Mouse (Mus musculus) liver, embryonic 14.5 days (tissue): ENCODE data around the gene Gtf2a2. TPM values are rescaled to one million over a fixed set of nuclear protein-coding genes. Genes with fewer than 3 reads are reported as not detected.

ENCODE experiments used
- ATAC-seq: fragments of 200-750 bp; cut with Nextera tagmentation; 2 replicates; pipeline ENCODE4 v1.8.0; 2017; ENCODE audit warnings: moderate number of reproducible peaks, mild to moderate bottlenecking, moderate library complexity; ENCODE audit not compliant: insufficient read depth
- DNase-seq, 3 experiments: peaks; one replicate each; pipeline ENCODE4 v3.0.0-alpha.2; 2012 to 2013; ENCODE audit warnings: low read depth in 3 of 3, low spot score in 3 of 3
- H3K27ac ChIP-seq: fragments of 300-500 bp; sonication (generic); 2 replicates; pipeline ENCODE4 v1.5.1; 2014; ENCODE audit warnings: moderate library complexity, mild to moderate bottlenecking, control low read depth, inconsistent platforms
- H3K27me3 ChIP-seq: fragments of 300-500 bp; sonication (generic); 2 replicates; pipeline ENCODE4 v1.6.1; 2014; ENCODE audit warnings: mild to moderate bottlenecking, low read length, moderate library complexity; ENCODE audit not compliant: control insufficient read depth, insufficient read depth
- H3K36me3 ChIP-seq: fragments of 300-500 bp; sonication (generic); replicated peaks from 2 replicates; pipeline ENCODE4 v1.6.1; 2014; ENCODE audit warnings: low read depth; ENCODE audit not compliant: control insufficient read depth, insufficient read depth
- H3K4me1 ChIP-seq, 2 experiments: fragments of 200-500 bp in 1 of 2; fragments of 300-500 bp in 1 of 2; sonication (generic) in 1 of 2; replicated peaks; 2 replicates each; pipeline ENCODE4 v1.6.1; 2012 to 2014; ENCODE audit warnings: antibody characterized with exemption in 1 of 2, inconsistent platforms in 1 of 2, low read length in 1 of 2; ENCODE audit not compliant: control insufficient read depth in 2 of 2, insufficient read depth in 2 of 2
- H3K4me2 ChIP-seq: fragments of 300-500 bp; sonication (generic); 2 replicates; pipeline ENCODE4 v1.6.1; 2014; ENCODE audit warnings: low read depth, mild to moderate bottlenecking, control low read depth, moderate library complexity
- H3K4me3 ChIP-seq, 2 experiments: fragments of 200-500 bp in 1 of 2; fragments of 300-500 bp in 1 of 2; sonication (generic) in 1 of 2; 2 replicates each; pipeline ENCODE4 v1.5.1; 2012 to 2014; ENCODE audit warnings: low read depth in 2 of 2, low read length in 2 of 2, mild to moderate bottlenecking in 2 of 2, control low read depth in 1 of 2, inconsistent platforms in 1 of 2, moderate library complexity in 1 of 2; ENCODE audit not compliant: insufficient read depth in 1 of 2
- H3K9ac ChIP-seq: fragments of 300-500 bp; sonication (generic); replicated peaks from 2 replicates; pipeline ENCODE4 v1.6.1; 2014; ENCODE audit warnings: mild to moderate bottlenecking, control low read depth, moderate library complexity
- H3K9me3 ChIP-seq: fragments of 300-500 bp; sonication (generic); 2 replicates; pipeline ENCODE4 v1.6.1; 2016; ENCODE audit warnings: low read length, mixed read lengths; ENCODE audit not compliant: control insufficient read depth
- CTCF ChIP-seq: IDR thresholded peaks from 2 replicates; pipeline ENCODE4 v1.5.1; 2016; ENCODE audit warnings: antibody characterized with exemption, low read depth, control low read depth
- EP300 ChIP-seq: IDR thresholded peaks from 2 replicates; pipeline ENCODE4 v1.6.1; 2016; ENCODE audit warnings: antibody characterized with exemption, low read depth
- WGBS: fragments of 180-500 bp; shearing (Covaris S2); extraction: QIAGEN DNeasy Blood & Tissue Kit; methylation state at CpG from one replicate; pipeline ENCODE4 v1.1.7; 2014; ENCODE audit not compliant: insufficient replicate concordance; 5-methylcytosine and 5-hydroxymethylcytosine counted together
- polyA plus RNA-seq, 2 experiments: library from polyadenylated mRNA; depleted of rRNA in 1 of 2; stranded (reverse) in 1 of 2; unstranded in 1 of 2; fragments of >200 nt; fragmentation: Nextera tagmentation in 1 of 2; extraction: Ambion mirVana in 1 of 2; gene quantifications; 2 replicates each; pipeline versions ENCODE4 v1.2.1 to v1.2.3; 2012 to 2014

Gtf2a2 gene
- polyA plus RNA-seq, 2 experiments, result 55.2 to 150 TPM

GRCm38 (mm10) chr9:69987579-69987978 is 24.8 kb upstream of the Gtf2a2 start:
- WGBS, result 2% methylated on average over 3 of the region's 3 CpGs

GRCm38 (mm10) chr9:69988706-69989302 is 23.5 kb upstream of the Gtf2a2 start:
- peak overlapping the region; percentile 98 for H3K9ac ChIP-seq
- H3K27me3 ChIP-seq, result no peaks in the 10 kb centered on the region
- peak; percentile 12; the same call in 1 of the 2 replicates for ATAC-seq
- 21% methylated on average over 16 of the region's 16 CpGs for WGBS
- H3K4me3 ChIP-seq, result peak overlapping the region; percentile 75 to 99
- H3K4me2 ChIP-seq, result peak overlapping the region; percentile 75
- H3K36me3 ChIP-seq, result no peaks in the 10 kb centered on the region
- no peak for DNase-seq
- TF ChIP-seq EP300, result no peak
- H3K9me3 ChIP-seq, result no peaks in the 10 kb centered on the region
- H3K27ac ChIP-seq, result peak overlapping the region; percentile 83; the same call in 1 of the 2 replicates
- peaks cover 22 to 32% of the 10 kb centered on the region in 2 experiments for H3K4me1 ChIP-seq

More at GRCm38 (mm10) chr9:69987579-69987978, 24.8 kb upstream of the Gtf2a2 start:
- peaks cover 16 to 26% of the 10 kb centered on the region in 2 experiments for H3K4me1 ChIP-seq
- no peak overlapping the region for H3K4me3 ChIP-seq
- TF ChIP-seq CTCF, result peak; percentile 56; the same call in 1 of the 2 replicates
- TF ChIP-seq EP300, result no peak
- no peak overlapping the region for H3K4me2 ChIP-seq
- no peak overlapping the region for H3K27ac ChIP-seq
- no peaks in the 10 kb centered on the region for H3K36me3 ChIP-seq
- H3K27me3 ChIP-seq, result no peaks in the 10 kb centered on the region
- no peaks in the 10 kb centered on the region for H3K9me3 ChIP-seq
- no peak for DNase-seq
- ATAC-seq, result no peak
- H3K9ac ChIP-seq, result no peak overlapping the region

GRCm38 (mm10) chr9:69989303-69990121 is 22.8 kb upstream of the Gtf2a2 start, which contains the start of gene Bnip2:
Gene Bnip2, plus strand, starts transcription at chr9:69989466.
- Histone ChIP-seq H3K4me2 (peak within 1 kb of the TSS; percentile 75), H3K27ac (peak within 1 kb of the TSS; percentile 83), H3K9ac (peak within 1 kb of the TSS; percentile 98), H3K36me3 (no peaks in the 10 kb centered on the region), H3K9me3 (no peaks in the 10 kb centered on the region), H3K4me1 (peaks cover 22 to 32% of the 10 kb centered on the region in 2 experiments), H3K27me3 (no peaks in the 10 kb centered on the region), H3K4me3 (peak within 1 kb of the TSS; percentile 75 to 99)
- DNase-seq, result peak; percentile 84
- peak; percentile 90 for ATAC-seq
- WGBS, result under 1% methylated on average over 75 of the region's 76 CpGs
- TF ChIP-seq EP300 (no peak), CTCF (peak; percentile 38; the same call in 1 of the 2 replicates)

GRCm38 (mm10) chr9:69990346-69990745 is 22.0 kb upstream of the Gtf2a2 start:
- DNase-seq, result no peak
- Histone ChIP-seq H3K27ac (no peak overlapping the region), H3K9me3 (no peaks in the 10 kb centered on the region), H3K4me1 (peaks cover 22 to 32% of the 10 kb centered on the region in 2 experiments), H3K4me2 (peak overlapping the region; percentile 75), H3K27me3 (no peaks in the 10 kb centered on the region), H3K9ac (peak overlapping the region; percentile 98; the same call in 1 of the 2 replicates), H3K36me3 (no peaks in the 10 kb centered on the region), H3K4me3 (peak overlapping the region; percentile 75 to 99; a peak in 3 of 4 replicates)
- 12% methylated on average over 5 of the region's 5 CpGs for WGBS
- ATAC-seq, result no peak
- TF ChIP-seq CTCF, result peak; percentile 32; the same call in 1 of the 2 replicates
- no peak for TF ChIP-seq EP300

- H3K4me2 ChIP-seq, result peak overlapping the region; percentile 9; the same call in 1 of the 2 replicates
Measured at GRCm38 (mm10) chr9:69992841-69993277, 19.5 kb upstream of the Gtf2a2 start.

More at GRCm38 (mm10) chr9:69992841-69993277, 19.5 kb upstream of the Gtf2a2 start:
- TF ChIP-seq EP300 (no peak), CTCF (no peak)
- DNase-seq (no peak), ATAC-seq (no peak)
- Histone ChIP-seq H3K9me3 (no peaks in the 10 kb centered on the region), H3K4me1 (peaks cover 22 to 32% of the 10 kb centered on the region in 2 experiments), H3K27me3 (no peaks in the 10 kb centered on the region), H3K36me3 (peaks cover 14% of the 10 kb centered on the region), H3K27ac (no peak overlapping the region), H3K9ac (no peak overlapping the region), H3K4me3 (no peak overlapping the region)
- 4% methylated on average over 5 of the region's 5 CpGs for WGBS
